Mouse (Mus musculus): ENCODE results near the gene Trip12. TPM values are rescaled to one million over a fixed set of nuclear protein-coding genes. Genes with fewer than 3 reads are reported as not detected.

Gene Trip12
- 270 TPM for polyA plus RNA-seq (2017; shearing (Covaris generic))

GRCm38 (mm10) chr1:84840018-84840664, at the start of gene Trip12:
TSS of gene Trip12 (minus strand) at chr1:84840516.

GRCm38 (mm10) chr1:84839309-84840017, 853 bp downstream of the Trip12 start, which contains the start of gene Fbxo36:
TSS of gene Fbxo36 (plus strand) at chr1:84839841.

GRCm38 (mm10) chr1:84695517-84696411, 144.6 kb downstream of the Trip12 start, which contains the start of gene Dner:
TSS of gene Dner (minus strand) at chr1:84696221.

Other genes starting within 250 kb of the Trip12 start
- gene Dner, start 144.3 kb downstream of the Trip12 start, polyA plus RNA-seq (2017; shearing (Covaris generic)), result not detected
- 3.2 TPM for gene Fbxo36, start 675 bp downstream of the Trip12 start, polyA plus RNA-seq (2017; shearing (Covaris generic))
- not detected for gene Slc16a14, start 94.6 kb upstream of the Trip12 start, polyA plus RNA-seq (2017; shearing (Covaris generic))

Data from activated CD4-positive, CD25-positive, alpha-beta regulatory T cell, adult 9 weeks (primary cell).